Mouse (Mus musculus) kidney, adult 10 weeks (tissue): ENCODE measurements around the gene Cd68. TPM values are rescaled to one million over a fixed set of nuclear protein-coding genes. Genes with fewer than 3 reads are reported as not detected.

ENCODE experiments used
- polyA plus RNA-seq: library from polyadenylated mRNA; stranded (reverse); fragments of 350-450 nt; fragmentation: Illumina TruSeq; extraction: RNeasy Lipid Tissue Mini Kit (QIAGEN cat#74804); gene quantifications from one replicate; pipeline ENCODE4 v1.2.3, GENCODE M21; 2014; ENCODE audit warnings: low read depth, low replicate concordance

The Cd68 gene
- 1.3 TPM for polyA plus RNA-seq

GRCm38 (mm10) chr11:69665961-69666664 is at the start of gene Cd68:
TSS of gene Cd68 (minus strand) at chr11:69666153.

GRCm38 (mm10) chr11:69695361-69696181 is 29.6 kb upstream of the Cd68 start, which contains the start of the genes Tnfsf12 and Tnfsfm13:
TSS of gene Tnfsf12 (minus strand) at chr11:69695849.
TSS of gene Tnfsfm13 (minus strand) at chr11:69696098.

GRCm38 (mm10) chr11:69685526-69686148 is 19.7 kb upstream of the Cd68 start, which contains the start of gene Tnfsf13:
TSS of gene Tnfsf13 (minus strand) at chr11:69685784.

GRCm38 (mm10) chr11:69681314-69682208 is 15.6 kb upstream of the Cd68 start, which contains the start of gene Senp3:
TSS of gene Senp3 (minus strand) at chr11:69682084.

GRCm38 (mm10) chr11:69672211-69672706 is 6.3 kb upstream of the Cd68 start, which contains the start of gene Eif4a1:
TSS of gene Eif4a1 (minus strand) at chr11:69672423.

GRCm38 (mm10) chr11:69662213-69662966 is 3.6 kb downstream of the Cd68 start, which contains the start of gene Mpdu1:
TSS of gene Mpdu1 (minus strand) at chr11:69662642.

GRCm38 (mm10) chr11:69655264-69656064 is 10.5 kb downstream of the Cd68 start, which contains the start of gene Sox15:
TSS of gene Sox15 (plus strand) at chr11:69655314.

GRCm38 (mm10) chr11:69632284-69633089 is 33.5 kb downstream of the Cd68 start, which contains the start of gene Fxr2:
TSS of gene Fxr2 (plus strand) at chr11:69632990.

GRCm38 (mm10) chr11:69621571-69622268 is 44.2 kb downstream of the Cd68 start, which contains the start of gene Sat2:
TSS of gene Sat2 (plus strand) at chr11:69622024.

GRCm38 (mm10) chr11:69617805-69618204 is 48.1 kb downstream of the Cd68 start, which contains the start of gene Shbg:
TSS of gene Shbg (minus strand) at chr11:69617905.

Other genes with a start within 250 kb of the Cd68 start
- not detected for gene Dnah2, start 117.0 kb downstream of the Cd68 start, polyA plus RNA-seq
- not detected for gene Efnb3, start 105.9 kb downstream of the Cd68 start, polyA plus RNA-seq
- 2.1 TPM for gene Wrap53, start 85.9 kb downstream of the Cd68 start, polyA plus RNA-seq
- gene Trp53, start 85.8 kb downstream of the Cd68 start, polyA plus RNA-seq: 2.5 TPM
- gene Atp1b2, start 60.2 kb downstream of the Cd68 start, polyA plus RNA-seq: 15.9 TPM
- 0.32 TPM for gene Shbg, start 48.2 kb downstream of the Cd68 start, polyA plus RNA-seq
- gene Sat2, start 44.1 kb downstream of the Cd68 start, polyA plus RNA-seq: 7.5 TPM
- 9.5 TPM for gene Fxr2, start 33.2 kb downstream of the Cd68 start, polyA plus RNA-seq
- gene Sox15, start 10.8 kb downstream of the Cd68 start, polyA plus RNA-seq: not detected
- gene Mpdu1, start 3.5 kb downstream of the Cd68 start, polyA plus RNA-seq: 16.5 TPM
- 371 TPM for gene Eif4a1, start 6.3 kb upstream of the Cd68 start, polyA plus RNA-seq
- 58.9 TPM for gene Senp3, start 15.9 kb upstream of the Cd68 start, polyA plus RNA-seq
- 5.9 TPM for gene Tnfsf13, start 19.6 kb upstream of the Cd68 start, polyA plus RNA-seq
- gene Tnfsf12, start 29.7 kb upstream of the Cd68 start, polyA plus RNA-seq: 2.4 TPM
- 1.1 TPM for gene Tnfsfm13, start 29.9 kb upstream of the Cd68 start, polyA plus RNA-seq
- gene Polr2a, start 92.5 kb upstream of the Cd68 start, polyA plus RNA-seq: 20.8 TPM
- gene Slc35g3, start 95.8 kb upstream of the Cd68 start, polyA plus RNA-seq: not detected
- 16.5 TPM for gene Zbtb4, start 99.8 kb upstream of the Cd68 start, polyA plus RNA-seq
- 3.2 TPM for gene Chrnb1, start 129.8 kb upstream of the Cd68 start, polyA plus RNA-seq
- 3.0 TPM for gene Fgf11, start 135.7 kb upstream of the Cd68 start, polyA plus RNA-seq
- gene Tmem102, start 139.5 kb upstream of the Cd68 start, polyA plus RNA-seq: 6.4 TPM
- not detected for gene Gm39566, start 149.1 kb upstream of the Cd68 start, polyA plus RNA-seq
- gene Spem2, start 152.3 kb upstream of the Cd68 start, polyA plus RNA-seq: not detected
- not detected for gene Spem1, start 156.0 kb upstream of the Cd68 start, polyA plus RNA-seq
- gene Nlgn2, start 171.6 kb upstream of the Cd68 start, polyA plus RNA-seq: 0.20 TPM
- gene Tmem256, start 172.4 kb upstream of the Cd68 start, polyA plus RNA-seq: 42.3 TPM
- 0.77 TPM for gene Plscr3, start 180.2 kb upstream of the Cd68 start, polyA plus RNA-seq
- gene Tnk1, start 192.6 kb upstream of the Cd68 start, polyA plus RNA-seq: 1.4 TPM
- not detected for gene Tmem95, start 211.9 kb upstream of the Cd68 start, polyA plus RNA-seq
- 2.0 TPM for gene Kctd11, start 215.3 kb upstream of the Cd68 start, polyA plus RNA-seq
- not detected for gene Acap1, start 229.4 kb upstream of the Cd68 start, polyA plus RNA-seq
- 1.1 TPM for gene 2810408A11Rik, start 234.8 kb upstream of the Cd68 start, polyA plus RNA-seq
- gene Neurl4, start 234.9 kb upstream of the Cd68 start, polyA plus RNA-seq: 3.5 TPM
- 15.6 TPM for gene Gps2, start 247.7 kb upstream of the Cd68 start, polyA plus RNA-seq